Mouse (Mus musculus): ENCODE data around the gene Mrpl38.

GRCm38 (mm10) chr11:116169214-116169613 is 30.5 kb upstream of the Mrpl38 start:
- TF ChIP-seq POLR2A (IDR thresholded peaks at IDR 0.05; ENCODE audit: borderline replicate concordance, insufficient read depth, low read length) (no peak), CTCF (IDR thresholded peaks at IDR 0.05; ENCODE audit: borderline replicate concordance, insufficient read depth, low read depth, low read length) (no peak)
